Mouse (Mus musculus): ENCODE data around the gene Scrg1. TPM values are rescaled to one million over a fixed set of nuclear protein-coding genes. Genes with fewer than 3 reads are reported as not detected.

Gene Scrg1
- polyA plus RNA-seq (2014; fragmentation: Nextera tagmentation; extraction: Ambion mirVana) = 6.2 and 10.9 TPM in 2 replicates

- H3K4me3 ChIP-seq (ENCODE audit: low read depth, low read length) = no peak within 1 kb of the TSS
- no peaks in the 10 kb centered on the region for H3K27me3 ChIP-seq (ENCODE audit: control insufficient read depth, insufficient read depth, low read length)
- no peaks in the 10 kb centered on the region for H3K9me3 ChIP-seq (ENCODE audit: control insufficient read depth, low read length)
- H3K4me1 ChIP-seq (ENCODE audit: control insufficient read depth, insufficient read depth, low read length) = no peaks in the 10 kb centered on the region
- no peak within 1 kb of the TSS for H3K9ac ChIP-seq (replicated peaks; ENCODE audit: low read depth, low read length)
- 78% methylated on average over 3 of the region's 3 CpGs for WGBS
- no peak within 1 kb of the TSS for H3K27ac ChIP-seq (ENCODE audit: low read depth, low read length)
- H3K4me2 ChIP-seq (ENCODE audit: low read depth, low read length) = no peak within 1 kb of the TSS
- no peaks in the 10 kb centered on the region for H3K36me3 ChIP-seq (ENCODE audit: control insufficient read depth, insufficient read depth, low read length)
- ATAC-seq (ENCODE audit: low read depth) = no peak; the same call in 1 of the 2 replicates
Measured at GRCm38 (mm10) chr8:57455765-57456164, at the start of gene Scrg1. Scrg1 (plus strand) TSS chr8:57455923.

- ATAC-seq (ENCODE audit: low read depth) = no peak
- 88% methylated on average over 4 of the region's 4 CpGs for WGBS
Measured at GRCm38 (mm10) chr8:57406366-57406765, 49.4 kb upstream of the Scrg1 start.

GRCm38 (mm10) chr8:57409333-57409732 is 46.4 kb upstream of the Scrg1 start:
- Histone ChIP-seq H3K27ac (ENCODE audit: low read depth, low read length) (no peak overlapping the region), H3K9me3 (ENCODE audit: control insufficient read depth, low read length) (no peaks in the 10 kb centered on the region), H3K9ac (replicated peaks; ENCODE audit: low read depth, low read length) (no peak overlapping the region), H3K27me3 (ENCODE audit: control insufficient read depth, insufficient read depth, low read length) (peaks cover 5% of the 10 kb centered on the region), H3K4me3 (ENCODE audit: low read depth, low read length) (no peak overlapping the region), H3K4me2 (ENCODE audit: low read depth, low read length) (no peak overlapping the region), H3K4me1 (ENCODE audit: control insufficient read depth, insufficient read depth, low read length) (no peaks in the 10 kb centered on the region; the same call in 1 of the 2 replicates), H3K36me3 (ENCODE audit: control insufficient read depth, insufficient read depth, low read length) (no peaks in the 10 kb centered on the region)
- 57% methylated on average over 2 of the region's 2 CpGs for whole genome bisulfite sequencing
- ATAC-seq (ENCODE audit: low read depth) = no peak

More at GRCm38 (mm10) chr8:57406366-57406765, 49.4 kb upstream of the Scrg1 start:
- H3K36me3 ChIP-seq (ENCODE audit: control insufficient read depth, insufficient read depth, low read length) = no peaks in the 10 kb centered on the region
- H3K27me3 ChIP-seq (ENCODE audit: control insufficient read depth, insufficient read depth, low read length) = peaks cover 5% of the 10 kb centered on the region
- no peak overlapping the region for H3K9ac ChIP-seq (replicated peaks; ENCODE audit: low read depth, low read length)
- H3K4me2 ChIP-seq (ENCODE audit: low read depth, low read length) = no peak overlapping the region
- no peak overlapping the region for H3K4me3 ChIP-seq (ENCODE audit: low read depth, low read length)
- H3K27ac ChIP-seq (ENCODE audit: low read depth, low read length) = no peak overlapping the region
- no peaks in the 10 kb centered on the region for H3K9me3 ChIP-seq (ENCODE audit: control insufficient read depth, low read length)
- H3K4me1 ChIP-seq (ENCODE audit: control insufficient read depth, insufficient read depth, low read length) = no peaks in the 10 kb centered on the region; the same call in 1 of the 2 replicates

GRCm38 (mm10) chr8:57409779-57410472 is 45.8 kb upstream of the Scrg1 start:
- Histone ChIP-seq H3K4me1 (ENCODE audit: control insufficient read depth, insufficient read depth, low read length) (no peaks in the 10 kb centered on the region; the same call in 1 of the 2 replicates), H3K27ac (ENCODE audit: low read depth, low read length) (no peak overlapping the region), H3K36me3 (ENCODE audit: control insufficient read depth, insufficient read depth, low read length) (no peaks in the 10 kb centered on the region), H3K27me3 (ENCODE audit: control insufficient read depth, insufficient read depth, low read length) (peaks cover 5% of the 10 kb centered on the region), H3K9me3 (ENCODE audit: control insufficient read depth, low read length) (no peaks in the 10 kb centered on the region), H3K9ac (replicated peaks; ENCODE audit: low read depth, low read length) (no peak overlapping the region), H3K4me3 (ENCODE audit: low read depth, low read length) (no peak overlapping the region), H3K4me2 (ENCODE audit: low read depth, low read length) (peak overlapping the region; percentile 19)
- ATAC-seq (ENCODE audit: low read depth) = peak; percentile 35; the same call in 1 of the 2 replicates
- WGBS = 21% methylated on average over 15 of the region's 15 CpGs

- Histone ChIP-seq H3K4me1 (ENCODE audit: control insufficient read depth, insufficient read depth, low read length) (no peaks in the 10 kb centered on the region; the same call in 1 of the 2 replicates), H3K27me3 (ENCODE audit: control insufficient read depth, insufficient read depth, low read length) (peaks cover 5% of the 10 kb centered on the region), H3K9me3 (ENCODE audit: control insufficient read depth, low read length) (no peaks in the 10 kb centered on the region), H3K4me3 (ENCODE audit: low read depth, low read length) (no peak overlapping the region), H3K9ac (replicated peaks; ENCODE audit: low read depth, low read length) (no peak overlapping the region), H3K4me2 (ENCODE audit: low read depth, low read length) (peak overlapping the region; percentile 19), H3K36me3 (ENCODE audit: control insufficient read depth, insufficient read depth, low read length) (no peaks in the 10 kb centered on the region), H3K27ac (ENCODE audit: low read depth, low read length) (no peak overlapping the region)
- peak; percentile 71; the same call in 1 of the 2 replicates for ATAC-seq (ENCODE audit: low read depth)
- 2% methylated on average over 16 of the region's 16 CpGs for WGBS
Measured at GRCm38 (mm10) chr8:57410473-57410863, 45.3 kb upstream of the Scrg1 start.

GRCm38 (mm10) chr8:57411366-57411765 is 44.4 kb upstream of the Scrg1 start:
- Histone ChIP-seq H3K36me3 (ENCODE audit: control insufficient read depth, insufficient read depth, low read length) (no peaks in the 10 kb centered on the region), H3K9me3 (ENCODE audit: control insufficient read depth, low read length) (no peaks in the 10 kb centered on the region), H3K27me3 (ENCODE audit: control insufficient read depth, insufficient read depth, low read length) (peaks cover 5% of the 10 kb centered on the region), H3K4me3 (ENCODE audit: low read depth, low read length) (no peak overlapping the region), H3K27ac (ENCODE audit: low read depth, low read length) (no peak overlapping the region), H3K9ac (replicated peaks; ENCODE audit: low read depth, low read length) (no peak overlapping the region), H3K4me1 (ENCODE audit: control insufficient read depth, insufficient read depth, low read length) (no peaks in the 10 kb centered on the region), H3K4me2 (ENCODE audit: low read depth, low read length) (no peak overlapping the region)
- WGBS = 78% methylated on average over 6 of the region's 6 CpGs
- ATAC-seq (ENCODE audit: low read depth) = no peak

GRCm38 (mm10) chr8:57416827-57417226 is 38.9 kb upstream of the Scrg1 start:
- WGBS = 94% methylated on average over 5 of the region's 5 CpGs

GRCm38 (mm10) chr8:57426074-57426473 is 29.6 kb upstream of the Scrg1 start:
- ATAC-seq (ENCODE audit: low read depth) = no peak
- Histone ChIP-seq H3K27me3 (ENCODE audit: control insufficient read depth, insufficient read depth, low read length) (no peaks in the 10 kb centered on the region), H3K36me3 (ENCODE audit: control insufficient read depth, insufficient read depth, low read length) (no peaks in the 10 kb centered on the region), H3K4me2 (ENCODE audit: low read depth, low read length) (no peak overlapping the region), H3K4me3 (ENCODE audit: low read depth, low read length) (no peak overlapping the region), H3K9ac (replicated peaks; ENCODE audit: low read depth, low read length) (no peak overlapping the region), H3K9me3 (ENCODE audit: control insufficient read depth, low read length) (no peaks in the 10 kb centered on the region), H3K4me1 (ENCODE audit: control insufficient read depth, insufficient read depth, low read length) (no peaks in the 10 kb centered on the region), H3K27ac (ENCODE audit: low read depth, low read length) (no peak overlapping the region)
- WGBS = 21% methylated on average over 3 of the region's 3 CpGs

More at GRCm38 (mm10) chr8:57416827-57417226, 38.9 kb upstream of the Scrg1 start:
- Histone ChIP-seq H3K4me1 (ENCODE audit: control insufficient read depth, insufficient read depth, low read length) (no peaks in the 10 kb centered on the region), H3K27ac (ENCODE audit: low read depth, low read length) (no peak overlapping the region), H3K4me2 (ENCODE audit: low read depth, low read length) (no peak overlapping the region), H3K9me3 (ENCODE audit: control insufficient read depth, low read length) (no peaks in the 10 kb centered on the region), H3K9ac (replicated peaks; ENCODE audit: low read depth, low read length) (no peak overlapping the region), H3K27me3 (ENCODE audit: control insufficient read depth, insufficient read depth, low read length) (no peaks in the 10 kb centered on the region), H3K36me3 (ENCODE audit: control insufficient read depth, insufficient read depth, low read length) (no peaks in the 10 kb centered on the region), H3K4me3 (ENCODE audit: low read depth, low read length) (no peak overlapping the region)
- no peak for ATAC-seq (ENCODE audit: low read depth)

GRCm38 (mm10) chr8:57427581-57428366 is 27.9 kb upstream of the Scrg1 start:
- no peak for ATAC-seq (ENCODE audit: low read depth)
- no peaks in the 10 kb centered on the region for H3K4me1 ChIP-seq (ENCODE audit: control insufficient read depth, insufficient read depth, low read length)
- H3K4me3 ChIP-seq (ENCODE audit: low read depth, low read length) = no peak overlapping the region
- H3K36me3 ChIP-seq (ENCODE audit: control insufficient read depth, insufficient read depth, low read length) = no peaks in the 10 kb centered on the region
- no peaks in the 10 kb centered on the region for H3K9me3 ChIP-seq (ENCODE audit: control insufficient read depth, low read length)
- H3K4me2 ChIP-seq (ENCODE audit: low read depth, low read length) = no peak overlapping the region
- no peak overlapping the region for H3K27ac ChIP-seq (ENCODE audit: low read depth, low read length)
- 77% methylated on average over 18 of the region's 18 CpGs for WGBS
- H3K27me3 ChIP-seq (ENCODE audit: control insufficient read depth, insufficient read depth, low read length) = no peaks in the 10 kb centered on the region
- H3K9ac ChIP-seq (replicated peaks; ENCODE audit: low read depth, low read length) = no peak overlapping the region
